Mouse (Mus musculus) embryonic facial prominence, embryonic 11.5 days (tissue): ENCODE results near the gene Gstt2. TPM values are rescaled to one million over a fixed set of nuclear protein-coding genes. Genes with fewer than 3 reads are reported as not detected.
A peak's percentile ranks its signal among the peaks of the same experiment; 100 is the strongest.

Source experiments
- ATAC-seq: fragments of 200-750 bp; cut with Nextera tagmentation; replicated peaks from 2 replicates; pipeline ENCODE4 v1.8.0; 2017; ENCODE audit warnings: low read depth; ENCODE audit not compliant: insufficient number of reproducible peaks, low FRiP score, low TSS enrichment
- DNase-seq: peaks from one replicate; pipeline ENCODE4 v3.0.0-alpha.2; 2015; ENCODE audit warnings: low spot score
- H3K27ac ChIP-seq: fragments of 300-500 bp; sonication (generic); replicated peaks from 2 replicates; pipeline ENCODE4 v1.5.1; 2014; ENCODE audit warnings: mild to moderate bottlenecking, low read depth, low read length, control low read depth
- H3K27me3 ChIP-seq: fragments of 300-500 bp; sonication (generic); 2 replicates; pipeline ENCODE4 v1.6.1; 2014; ENCODE audit warnings: mild to moderate bottlenecking, low read length, moderate library complexity, mixed read lengths; ENCODE audit not compliant: control insufficient read depth, insufficient read depth
- H3K36me3 ChIP-seq: fragments of 300-500 bp; sonication (generic); replicated peaks from 2 replicates; pipeline ENCODE4 v1.6.1; 2014; ENCODE audit warnings: low read depth, mild to moderate bottlenecking, low read length, moderate library complexity, mixed read lengths; ENCODE audit not compliant: control insufficient read depth, insufficient read depth
- H3K4me1 ChIP-seq: fragments of 300-500 bp; sonication (generic); 2 replicates; pipeline ENCODE4 v1.6.1; 2014; ENCODE audit warnings: low read length, mixed read lengths; ENCODE audit not compliant: control insufficient read depth, insufficient read depth
- H3K4me2 ChIP-seq: fragments of 300-500 bp; sonication (generic); 2 replicates; pipeline ENCODE4 v1.6.1; 2014; ENCODE audit warnings: low read depth, mild to moderate bottlenecking, control low read depth, low read length, moderate library complexity
- H3K4me3 ChIP-seq: fragments of 300-500 bp; sonication (generic); 2 replicates; pipeline ENCODE4 v1.5.1; 2014; ENCODE audit warnings: low read depth, low read length, control low read depth
- H3K9ac ChIP-seq: fragments of 300-500 bp; sonication (generic); replicated peaks from 2 replicates; pipeline ENCODE4 v1.6.1; 2014; ENCODE audit warnings: mild to moderate bottlenecking, control low read depth, low read length
- H3K9me3 ChIP-seq: fragments of 300-500 bp; sonication (generic); replicated peaks from 2 replicates; pipeline ENCODE4 v1.6.1; 2016; ENCODE audit warnings: mild to moderate bottlenecking, low read length, inconsistent platforms, mixed read lengths; ENCODE audit not compliant: control insufficient read depth
- WGBS: fragments of 180-500 bp; shearing (Covaris S2); extraction: QIAGEN DNeasy Blood & Tissue Kit; methylation state at CpG from one replicate; pipeline ENCODE4 v1.1.7; 2014; 5-methylcytosine and 5-hydroxymethylcytosine counted together
- polyA plus RNA-seq: library from polyadenylated mRNA; unstranded; fragments of >200 nt; fragmentation: Nextera tagmentation; extraction: Ambion mirVana; gene quantifications from 2 replicates; pipeline ENCODE4 v1.2.1, GENCODE M21; 2014

Gstt2 gene
- polyA plus RNA-seq, 1 experiment from 2014 or later = 8.8 TPM

DNA sequence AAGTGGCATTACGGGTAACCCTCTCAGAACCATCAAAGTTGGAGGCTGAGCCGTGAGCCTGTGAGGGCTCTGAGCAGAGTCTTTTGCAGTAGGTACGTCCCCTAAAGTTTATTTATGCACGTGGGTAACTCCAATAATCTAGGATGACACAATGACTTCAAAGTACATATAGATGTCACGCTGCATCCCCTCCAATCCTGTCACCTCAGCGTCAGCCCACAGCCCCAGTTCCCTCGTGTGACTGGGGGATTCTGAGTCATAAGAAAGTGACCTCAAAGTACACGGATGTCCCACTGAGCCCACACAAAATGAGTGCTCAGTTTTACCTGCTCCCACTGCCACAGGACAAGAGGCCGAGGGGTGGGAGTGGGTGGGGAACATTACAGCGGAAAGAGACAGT is 1.9 kb upstream of the Gstt2 start:
- Histone ChIP-seq H3K36me3 (no peaks in the 10 kb centered on the region), H3K4me3 (no peak overlapping the region), H3K9me3 (no peaks in the 10 kb centered on the region), H3K4me1 (peaks cover 3% of the 10 kb centered on the region), H3K27me3 (no peaks in the 10 kb centered on the region; the same call in 1 of the 2 replicates), H3K27ac (no peak overlapping the region), H3K4me2 (no peak overlapping the region), H3K9ac (no peak overlapping the region)
- no peak for DNase-seq
- ATAC-seq = no peak
- WGBS = 85% methylated on average over 10 of the region's 10 CpGs

GRCm38 (mm10) chr10:75835761-75836531 is 1.3 kb downstream of the Gstt2 start:
- no peak overlapping the region for H3K27ac ChIP-seq
- H3K9me3 ChIP-seq = no peaks in the 10 kb centered on the region
- WGBS = 24% methylated on average over 9 of the region's 10 CpGs
- H3K4me3 ChIP-seq = no peak overlapping the region
- H3K27me3 ChIP-seq = peaks cover 3% of the 10 kb centered on the region
- H3K9ac ChIP-seq = no peak overlapping the region
- no peaks in the 10 kb centered on the region for H3K36me3 ChIP-seq
- ATAC-seq = no peak
- no peak for DNase-seq
- H3K4me2 ChIP-seq = peak overlapping the region; percentile 19; the same call in 1 of the 2 replicates
- H3K4me1 ChIP-seq = peaks cover 3% of the 10 kb centered on the region

DNA sequence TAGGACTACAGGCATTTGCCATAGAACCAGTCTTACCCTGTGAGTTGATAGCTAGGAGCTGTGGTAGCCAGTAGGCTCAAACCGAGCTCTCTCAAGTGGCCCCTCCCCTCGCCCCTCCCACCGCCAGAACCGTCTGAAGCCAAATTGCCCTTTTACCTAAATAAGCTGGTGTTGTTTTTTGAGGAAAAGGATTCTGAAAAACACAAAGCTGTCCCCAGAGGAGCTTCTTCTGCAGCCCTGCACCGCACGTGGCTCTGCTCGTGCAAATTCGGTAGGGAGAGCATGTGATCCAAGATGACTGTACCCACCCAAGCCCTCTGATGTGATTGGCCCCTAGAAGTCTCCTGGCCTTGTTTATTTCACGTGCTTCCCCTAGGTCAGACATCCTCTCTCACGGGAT is 1.9 kb downstream of the Gstt2 start:
- Histone ChIP-seq H3K27ac (no peak overlapping the region), H3K9ac (no peak overlapping the region), H3K27me3 (peaks cover 3% of the 10 kb centered on the region), H3K4me3 (no peak overlapping the region), H3K4me1 (peaks cover 3% of the 10 kb centered on the region), H3K36me3 (no peaks in the 10 kb centered on the region), H3K9me3 (no peaks in the 10 kb centered on the region), H3K4me2 (peak overlapping the region; percentile 19; the same call in 1 of the 2 replicates)
- peak; percentile 57 for DNase-seq
- under 1% methylated on average over 10 of the region's 10 CpGs for WGBS
- no peak for ATAC-seq

DNA sequence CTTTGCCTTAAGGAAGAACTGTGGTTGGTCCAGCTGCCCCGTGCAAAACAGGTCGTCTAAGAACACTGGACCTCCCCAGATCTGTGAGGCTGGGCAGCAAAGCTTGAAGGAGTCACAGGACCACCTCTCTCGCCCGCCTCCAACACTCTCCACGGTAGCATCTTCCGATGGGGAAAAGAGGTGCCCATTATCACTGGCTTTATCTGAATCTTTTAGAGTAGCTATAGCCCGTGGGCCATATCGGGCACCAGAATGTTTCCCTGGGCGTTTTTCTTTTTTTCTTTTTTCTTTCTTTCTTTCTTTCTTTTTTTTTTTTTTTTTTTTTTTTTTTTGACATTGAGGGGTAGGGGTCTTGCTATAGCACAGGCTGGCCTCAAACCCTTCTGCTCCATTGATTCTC is 2.5 kb downstream of the Gstt2 start:
- H3K4me2 ChIP-seq = peak overlapping the region; percentile 33
- peaks cover 3% of the 10 kb centered on the region for H3K4me1 ChIP-seq
- H3K9me3 ChIP-seq = no peaks in the 10 kb centered on the region
- H3K9ac ChIP-seq = peak overlapping the region; percentile 22
- peak overlapping the region; percentile 23 for H3K4me3 ChIP-seq
- no peaks in the 10 kb centered on the region for H3K36me3 ChIP-seq
- peak; percentile 29 for DNase-seq
- peaks cover 3% of the 10 kb centered on the region for H3K27me3 ChIP-seq
- H3K27ac ChIP-seq = no peak overlapping the region
- 13% methylated on average over 9 of the region's 9 CpGs for WGBS
- no peak for ATAC-seq

- Histone ChIP-seq H3K4me1 (peaks cover 3% of the 10 kb centered on the region), H3K27ac (no peak overlapping the region), H3K4me2 (peak overlapping the region; percentile 33), H3K27me3 (peaks cover 3% of the 10 kb centered on the region), H3K9ac (peak overlapping the region; percentile 22), H3K9me3 (no peaks in the 10 kb centered on the region), H3K4me3 (peak overlapping the region; percentile 23), H3K36me3 (no peaks in the 10 kb centered on the region)
- ATAC-seq = 0 out of 2 replicates have a peak, but pooled peaks have one; percentile 7
- WGBS = 4% methylated on average over 21 of the region's 21 CpGs
- DNase-seq = peak; percentile 79
Measured at GRCm38 (mm10) chr10:75834250-75834649, 3.0 kb downstream of the Gstt2 start.

DNA sequence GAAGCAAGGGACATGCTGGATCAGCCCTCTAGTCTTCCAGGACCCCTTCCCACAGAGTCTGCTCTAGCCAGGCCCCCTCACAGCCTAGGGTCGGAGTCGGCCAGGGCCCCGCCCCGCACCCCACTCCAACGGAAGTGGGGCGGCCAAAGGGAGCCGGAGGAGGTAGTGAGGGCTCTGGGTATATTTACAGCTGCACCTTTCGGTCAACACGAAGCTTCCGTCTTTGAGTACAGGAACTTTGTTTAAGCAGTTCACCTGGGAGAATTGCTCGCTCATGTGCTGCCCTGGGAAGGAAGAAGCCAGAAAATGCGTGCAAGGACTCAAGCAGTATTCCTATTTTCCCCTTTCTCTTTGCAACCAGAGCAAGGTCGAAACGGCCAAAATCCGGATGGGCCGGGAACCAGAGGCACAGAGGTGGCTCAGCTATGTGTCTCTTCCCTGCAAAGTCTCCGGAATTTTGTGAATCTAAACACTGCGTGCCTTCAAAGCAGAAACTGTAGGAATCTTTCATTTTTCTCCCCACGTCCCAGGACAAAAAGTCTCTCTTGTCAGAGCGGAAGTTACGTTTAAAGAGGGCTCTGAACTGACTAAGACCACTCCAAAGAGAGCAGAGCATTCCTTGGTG is 3.7 kb downstream of the Gstt2 start:
- H3K4me3 ChIP-seq = peak overlapping the region; percentile 23
- no peak for ATAC-seq
- no peaks in the 10 kb centered on the region for H3K36me3 ChIP-seq
- no peak for DNase-seq
- no peaks in the 10 kb centered on the region for H3K9me3 ChIP-seq
- WGBS = 10% methylated on average over 21 of the region's 21 CpGs
- peaks cover 3% of the 10 kb centered on the region for H3K4me1 ChIP-seq
- peak overlapping the region; percentile 22; the same call in 1 of the 2 replicates for H3K9ac ChIP-seq
- H3K4me2 ChIP-seq = peak overlapping the region; percentile 33
- H3K27me3 ChIP-seq = peaks cover 3% of the 10 kb centered on the region
- no peak overlapping the region for H3K27ac ChIP-seq

GRCm38 (mm10) chr10:75832272-75832895 is 4.8 kb downstream of the Gstt2 start:
- Histone ChIP-seq H3K4me3 (no peak overlapping the region), H3K27ac (no peak overlapping the region), H3K9ac (no peak overlapping the region), H3K4me1 (no peaks in the 10 kb centered on the region), H3K27me3 (peaks cover 3% of the 10 kb centered on the region), H3K4me2 (no peak overlapping the region), H3K36me3 (no peaks in the 10 kb centered on the region), H3K9me3 (no peaks in the 10 kb centered on the region)
- WGBS = 66% methylated on average over 13 of the region's 13 CpGs
- DNase-seq = peak; percentile 43
- no peak for ATAC-seq

DNA sequence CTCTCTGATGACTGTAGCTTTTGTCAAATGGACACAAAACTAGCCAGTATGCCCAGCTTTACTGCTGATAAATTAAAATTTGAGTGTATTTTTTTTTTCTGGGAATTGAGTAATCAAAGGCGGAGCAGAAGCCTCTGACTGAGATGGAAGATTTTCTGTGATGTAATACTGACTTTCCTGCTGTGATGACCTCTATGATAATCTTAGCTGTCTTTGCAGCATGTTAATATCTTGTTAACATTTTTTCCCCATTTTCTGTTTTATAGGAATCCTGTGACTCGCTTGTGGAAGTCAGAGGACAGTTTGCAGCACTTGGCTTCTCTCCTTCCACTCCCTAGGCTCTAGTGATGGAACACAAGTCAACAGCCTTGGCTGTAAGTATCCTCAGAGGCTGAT is 7.0 kb downstream of the Gstt2 start:
- H3K27ac ChIP-seq = no peak overlapping the region
- no peaks in the 10 kb centered on the region for H3K4me1 ChIP-seq
- 86% methylated on average over 2 of the region's 2 CpGs for WGBS
- ATAC-seq = no peak
- H3K9ac ChIP-seq = no peak overlapping the region
- no peak for DNase-seq
- no peaks in the 10 kb centered on the region for H3K36me3 ChIP-seq
- H3K9me3 ChIP-seq = no peaks in the 10 kb centered on the region
- H3K27me3 ChIP-seq = peaks cover 3% of the 10 kb centered on the region
- H3K4me3 ChIP-seq = no peak overlapping the region
- H3K4me2 ChIP-seq = no peak overlapping the region
